Mouse (Mus musculus): ENCODE measurements around the gene Iqcd. TPM values are rescaled to one million over a fixed set of nuclear protein-coding genes. Genes with fewer than 3 reads are reported as not detected.

The Iqcd gene
- polyA plus RNA-seq, 1 experiment from 2014 or later, result 2.6 TPM

- peaks cover 23% of the 10 kb centered on the region for H3K36me3 ChIP-seq
- ATAC-seq (ENCODE audit: low FRiP score), result no peak
- no peak overlapping the region for H3K4me3 ChIP-seq
- 88% methylated on average over 16 of the region's 16 CpGs for WGBS
- peaks cover 42% of the 10 kb centered on the region for H3K4me1 ChIP-seq (replicated peaks)
- H3K27me3 ChIP-seq, result no peaks in the 10 kb centered on the region
- H3K9ac ChIP-seq, result no peak overlapping the region
- H3K27ac ChIP-seq, result no peak overlapping the region
- H3K9me3 ChIP-seq, result no peaks in the 10 kb centered on the region
- H3K4me2 ChIP-seq, result no peak overlapping the region
These were observed 20.5 kb downstream of the Iqcd start for GRCm38 (mm10) chr5:120609246-120609775.

GRCm38 (mm10) chr5:120610906-120611305 lies 22.1 kb downstream of the Iqcd start:
- Histone ChIP-seq H3K27ac (no peak overlapping the region), H3K36me3 (peaks cover 28% of the 10 kb centered on the region), H3K4me2 (peak overlapping the region; percentile 81), H3K27me3 (no peaks in the 10 kb centered on the region), H3K9ac (peak overlapping the region; percentile 79), H3K4me1 (replicated peaks) (peaks cover 36% of the 10 kb centered on the region), H3K4me3 (peak overlapping the region; percentile 68), H3K9me3 (0 out of 2 replicates have a peak, but pooled peaks cover 3% of the 10 kb centered on the region)
- WGBS, result 92% methylated on average over 5 of the region's 5 CpGs
- ATAC-seq (ENCODE audit: low FRiP score), result no peak

- ATAC-seq (ENCODE audit: low FRiP score), result no peak
- Histone ChIP-seq H3K9me3 (0 out of 2 replicates have a peak, but pooled peaks cover 3% of the 10 kb centered on the region), H3K27ac (peak overlapping the region; percentile 89; the same call in 1 of the 2 replicates), H3K36me3 (peaks cover 32% of the 10 kb centered on the region), H3K4me2 (peak overlapping the region; percentile 81), H3K4me3 (peak overlapping the region; percentile 68), H3K9ac (peak overlapping the region; percentile 79), H3K27me3 (no peaks in the 10 kb centered on the region), H3K4me1 (replicated peaks) (peaks cover 36% of the 10 kb centered on the region)
- 43% methylated on average over 8 of the region's 8 CpGs for WGBS
These were observed 22.6 kb downstream of the Iqcd start for GRCm38 (mm10) chr5:120611416-120611815.

- no peaks in the 10 kb centered on the region for H3K27me3 ChIP-seq
- H3K27ac ChIP-seq, result peak within 1 kb of the TSS; percentile 89
- ATAC-seq (ENCODE audit: low FRiP score), result peak; percentile 87
- peak within 1 kb of the TSS; percentile 68 for H3K4me3 ChIP-seq
- 0 out of 2 replicates have a peak, but pooled peaks cover 3% of the 10 kb centered on the region for H3K9me3 ChIP-seq
- peak within 1 kb of the TSS; percentile 93 for H3K4me2 ChIP-seq
- under 1% methylated on average over 22 of the region's 22 CpGs for WGBS
- H3K4me1 ChIP-seq (replicated peaks), result peaks cover 36% of the 10 kb centered on the region
- H3K9ac ChIP-seq, result peak within 1 kb of the TSS; percentile 79
- H3K36me3 ChIP-seq, result peaks cover 39% of the 10 kb centered on the region
These were observed 23.6 kb downstream of the Iqcd start, which contains the start of the genes Rita1 and Ddx54 for GRCm38 (mm10) chr5:120612442-120612821. Gene Rita1 (minus strand): TSS chr5:120612589. Gene Ddx54 (plus strand): TSS chr5:120612739.

GRCm38 (mm10) chr5:120612822-120613604 lies 24.2 kb downstream of the Iqcd start:
- H3K4me1 ChIP-seq (replicated peaks), result peaks cover 36% of the 10 kb centered on the region
- H3K4me2 ChIP-seq, result peak overlapping the region; percentile 93
- peak overlapping the region; percentile 79 for H3K9ac ChIP-seq
- H3K36me3 ChIP-seq, result peaks cover 39% of the 10 kb centered on the region
- WGBS, result under 1% methylated on average over 69 of the region's 69 CpGs
- H3K4me3 ChIP-seq, result peak overlapping the region; percentile 68
- H3K27me3 ChIP-seq, result no peaks in the 10 kb centered on the region
- peak overlapping the region; percentile 89 for H3K27ac ChIP-seq
- ATAC-seq (ENCODE audit: low FRiP score), result peak; percentile 94
- 0 out of 2 replicates have a peak, but pooled peaks cover 3% of the 10 kb centered on the region for H3K9me3 ChIP-seq

- 0 out of 2 replicates have a peak, but pooled peaks cover 3% of the 10 kb centered on the region for H3K9me3 ChIP-seq
- no peak overlapping the region for H3K9ac ChIP-seq
- H3K4me3 ChIP-seq, result no peak overlapping the region
- no peak overlapping the region for H3K4me2 ChIP-seq
- no peaks in the 10 kb centered on the region for H3K27me3 ChIP-seq
- no peak for ATAC-seq (ENCODE audit: low FRiP score)
- H3K36me3 ChIP-seq, result peaks cover 53% of the 10 kb centered on the region
- WGBS, result 98% methylated on average over 4 of the region's 4 CpGs
- H3K4me1 ChIP-seq (replicated peaks), result peaks cover 22% of the 10 kb centered on the region
- H3K27ac ChIP-seq, result no peak overlapping the region
These were observed 27.1 kb downstream of the Iqcd start for GRCm38 (mm10) chr5:120615903-120616302.

- H3K4me3 ChIP-seq, result no peak overlapping the region
- no peak for ATAC-seq (ENCODE audit: low FRiP score)
- H3K36me3 ChIP-seq, result peaks cover 82% of the 10 kb centered on the region
- peaks cover 14% of the 10 kb centered on the region for H3K4me1 ChIP-seq (replicated peaks)
- H3K9me3 ChIP-seq, result 0 out of 2 replicates have a peak, but pooled peaks cover 3% of the 10 kb centered on the region
- WGBS, result 88% methylated on average over 12 of the region's 12 CpGs
- H3K27me3 ChIP-seq, result no peaks in the 10 kb centered on the region
- no peak overlapping the region for H3K27ac ChIP-seq
- no peak overlapping the region for H3K4me2 ChIP-seq
- no peak overlapping the region for H3K9ac ChIP-seq
These were observed 30.0 kb downstream of the Iqcd start for GRCm38 (mm10) chr5:120618778-120619177.

- H3K9ac ChIP-seq, result no peak overlapping the region
- no peak overlapping the region for H3K27ac ChIP-seq
- H3K4me3 ChIP-seq, result no peak overlapping the region
- H3K9me3 ChIP-seq, result 0 out of 2 replicates have a peak, but pooled peaks cover 3% of the 10 kb centered on the region
- H3K36me3 ChIP-seq, result peaks cover 86% of the 10 kb centered on the region
- no peaks in the 10 kb centered on the region for H3K27me3 ChIP-seq
- ATAC-seq (ENCODE audit: low FRiP score), result no peak
- WGBS, result 14% methylated on average over 5 of the region's 5 CpGs
- peaks cover 10% of the 10 kb centered on the region for H3K4me1 ChIP-seq (replicated peaks)
- H3K4me2 ChIP-seq, result no peak overlapping the region
These were observed 30.4 kb downstream of the Iqcd start for GRCm38 (mm10) chr5:120619201-120619600.

GRCm38 (mm10) chr5:120620375-120621077 lies 31.7 kb downstream of the Iqcd start:
- no peak overlapping the region for H3K27ac ChIP-seq
- H3K9me3 ChIP-seq, result 0 out of 2 replicates have a peak, but pooled peaks cover 2% of the 10 kb centered on the region
- H3K4me2 ChIP-seq, result no peak overlapping the region
- no peak overlapping the region for H3K9ac ChIP-seq
- H3K27me3 ChIP-seq, result no peaks in the 10 kb centered on the region
- 73% methylated on average over 18 of the region's 18 CpGs for WGBS
- peaks cover 98% of the 10 kb centered on the region for H3K36me3 ChIP-seq
- no peak; the same call in 1 of the 2 replicates for ATAC-seq (ENCODE audit: low FRiP score)
- peaks cover 9% of the 10 kb centered on the region for H3K4me1 ChIP-seq (replicated peaks)
- H3K4me3 ChIP-seq, result no peak overlapping the region

- 91% methylated on average over 23 of the region's 23 CpGs for WGBS
- H3K4me3 ChIP-seq, result no peak overlapping the region
- H3K27ac ChIP-seq, result no peak overlapping the region
- H3K9ac ChIP-seq, result no peak overlapping the region
- H3K4me1 ChIP-seq (replicated peaks), result peaks cover 9% of the 10 kb centered on the region
- no peaks in the 10 kb centered on the region for H3K9me3 ChIP-seq
- peaks cover 98% of the 10 kb centered on the region for H3K36me3 ChIP-seq
- no peaks in the 10 kb centered on the region for H3K27me3 ChIP-seq
- H3K4me2 ChIP-seq, result no peak overlapping the region
- ATAC-seq (ENCODE audit: low FRiP score), result no peak
These were observed 32.4 kb downstream of the Iqcd start for GRCm38 (mm10) chr5:120621078-120621765.

GRCm38 (mm10) chr5:120621846-120622197 lies 33.0 kb downstream of the Iqcd start:
- Histone ChIP-seq H3K9me3 (no peaks in the 10 kb centered on the region), H3K36me3 (peaks cover 100% of the 10 kb centered on the region), H3K4me2 (no peak overlapping the region), H3K4me3 (no peak overlapping the region), H3K9ac (no peak overlapping the region), H3K27me3 (no peaks in the 10 kb centered on the region), H3K27ac (no peak overlapping the region), H3K4me1 (replicated peaks) (peaks cover 9% of the 10 kb centered on the region)
- no peak for ATAC-seq (ENCODE audit: low FRiP score)
- WGBS, result 87% methylated on average over 10 of the region's 10 CpGs
